Mouse (Mus musculus) embryonic facial prominence, embryonic 10.5 days (tissue): ENCODE data around the gene Filip1. TPM values are rescaled to one million over a fixed set of nuclear protein-coding genes. Genes with fewer than 3 reads are reported as not detected.

Source experiments
- DNase-seq: peaks from one replicate; pipeline ENCODE4 v3.0.0-alpha.2; 2017; ENCODE audit warnings: low spot score
- H3K27ac ChIP-seq: fragments of 300-500 bp; sonication (generic); replicated peaks from 2 replicates; pipeline ENCODE4 v1.5.1; 2016; ENCODE audit warnings: mild to moderate bottlenecking
- H3K27me3 ChIP-seq: fragments of 300-500 bp; sonication (generic); replicated peaks from 2 replicates; pipeline ENCODE4 v1.6.1; 2016; ENCODE audit warnings: low read depth, mild to moderate bottlenecking; ENCODE audit not compliant: poor library complexity, severe bottlenecking
- H3K36me3 ChIP-seq: fragments of 300-500 bp; sonication (generic); replicated peaks from 2 replicates; pipeline ENCODE4 v1.6.1; 2016; ENCODE audit warnings: mild to moderate bottlenecking, moderate library complexity
- H3K4me1 ChIP-seq: fragments of 300-500 bp; sonication (generic); 2 replicates; pipeline ENCODE4 v1.6.1; 2016
- H3K4me3 ChIP-seq: fragments of 300-500 bp; sonication (generic); 2 replicates; pipeline ENCODE4 v1.5.1; 2016; ENCODE audit warnings: mild to moderate bottlenecking, moderate library complexity
- H3K9me3 ChIP-seq: fragments of 300-500 bp; sonication (generic); 2 replicates; pipeline ENCODE4 v1.6.1; 2016; ENCODE audit warnings: mild to moderate bottlenecking
- WGBS: fragments of 180-500 bp; shearing (Covaris S2); methylation state at CpG from one replicate; pipeline ENCODE4 v1.1.7; 2016; 5-methylcytosine and 5-hydroxymethylcytosine counted together
- polyA plus RNA-seq: library from polyadenylated mRNA; unstranded; fragments of >200 nt; fragmentation: Nextera tagmentation; extraction: Ambion mirVana; gene quantifications from 2 replicates; pipeline ENCODE4 v1.2.1, GENCODE M21; 2016

Gene Filip1
- polyA plus RNA-seq, 1 experiment from 2014 or later = 2.9 TPM

GRCm38 (mm10) chr9:79932578-79932977, 80.1 kb downstream of the Filip1 start:
- 87% methylated on average over 5 of the region's 5 CpGs for WGBS
- H3K4me1 ChIP-seq = no peaks in the 10 kb centered on the region

GRCm38 (mm10) chr9:79928092-79928491, 84.6 kb downstream of the Filip1 start:
- no peaks in the 10 kb centered on the region for H3K4me1 ChIP-seq
- H3K27ac ChIP-seq = no peak overlapping the region
- WGBS = 90% methylated on average over 3 of the region's 3 CpGs
- H3K27me3 ChIP-seq = no peaks in the 10 kb centered on the region
- H3K36me3 ChIP-seq = no peaks in the 10 kb centered on the region
- H3K9me3 ChIP-seq = no peaks in the 10 kb centered on the region
- DNase-seq = no peak
- H3K4me3 ChIP-seq = no peak overlapping the region

More at GRCm38 (mm10) chr9:79932578-79932977, 80.1 kb downstream of the Filip1 start:
- Histone ChIP-seq H3K36me3 (no peaks in the 10 kb centered on the region), H3K27me3 (no peaks in the 10 kb centered on the region), H3K4me3 (no peak overlapping the region), H3K9me3 (no peaks in the 10 kb centered on the region), H3K27ac (no peak overlapping the region)
- no peak for DNase-seq

GRCm38 (mm10) chr9:79927156-79927870, 85.3 kb downstream of the Filip1 start:
- 92% methylated on average over 21 of the region's 21 CpGs for WGBS
- Histone ChIP-seq H3K4me3 (no peak overlapping the region), H3K9me3 (no peaks in the 10 kb centered on the region), H3K27me3 (no peaks in the 10 kb centered on the region), H3K36me3 (no peaks in the 10 kb centered on the region), H3K27ac (no peak overlapping the region), H3K4me1 (peaks cover 2% of the 10 kb centered on the region)
- no peak for DNase-seq

GRCm38 (mm10) chr9:79926464-79927155, 86.0 kb downstream of the Filip1 start:
- Histone ChIP-seq H3K4me3 (no peak overlapping the region), H3K36me3 (no peaks in the 10 kb centered on the region), H3K27ac (no peak overlapping the region), H3K9me3 (no peaks in the 10 kb centered on the region), H3K27me3 (no peaks in the 10 kb centered on the region), H3K4me1 (peaks cover 9% of the 10 kb centered on the region)
- WGBS = 88% methylated on average over 9 of the region's 9 CpGs
- no peak for DNase-seq

- no peak overlapping the region for H3K27ac ChIP-seq
- no peaks in the 10 kb centered on the region for H3K9me3 ChIP-seq
- no peaks in the 10 kb centered on the region for H3K36me3 ChIP-seq
- peaks cover 9% of the 10 kb centered on the region for H3K4me1 ChIP-seq
- 88% methylated on average over 4 of the region's 4 CpGs for WGBS
- no peak overlapping the region for H3K4me3 ChIP-seq
- no peak for DNase-seq
- H3K27me3 ChIP-seq = no peaks in the 10 kb centered on the region
These were observed 86.7 kb downstream of the Filip1 start for GRCm38 (mm10) chr9:79925950-79926349.

GRCm38 (mm10) chr9:79923262-79923661, 89.4 kb downstream of the Filip1 start:
- Histone ChIP-seq H3K27me3 (no peaks in the 10 kb centered on the region), H3K27ac (no peak overlapping the region), H3K4me3 (no peak overlapping the region), H3K36me3 (no peaks in the 10 kb centered on the region), H3K4me1 (peaks cover 27% of the 10 kb centered on the region), H3K9me3 (no peaks in the 10 kb centered on the region)
- WGBS = 86% methylated on average over 3 of the region's 3 CpGs
- DNase-seq = no peak

GRCm38 (mm10) chr9:79922493-79922760, 90.2 kb downstream of the Filip1 start:
- H3K9me3 ChIP-seq = no peaks in the 10 kb centered on the region
- H3K36me3 ChIP-seq = no peaks in the 10 kb centered on the region
- H3K4me1 ChIP-seq = peaks cover 27% of the 10 kb centered on the region
- no peak for DNase-seq
- no peak overlapping the region for H3K27ac ChIP-seq
- 83% methylated on average over 6 of the region's 6 CpGs for WGBS
- H3K4me3 ChIP-seq = no peak overlapping the region
- H3K27me3 ChIP-seq = no peaks in the 10 kb centered on the region

- Histone ChIP-seq H3K4me1 (peaks cover 27% of the 10 kb centered on the region), H3K36me3 (no peaks in the 10 kb centered on the region), H3K27me3 (no peaks in the 10 kb centered on the region), H3K9me3 (no peaks in the 10 kb centered on the region), H3K27ac (no peak overlapping the region), H3K4me3 (no peak overlapping the region)
- DNase-seq = no peak
- WGBS = 61% methylated on average over 10 of the region's 10 CpGs
These were observed 90.8 kb downstream of the Filip1 start for GRCm38 (mm10) chr9:79921701-79922492.

GRCm38 (mm10) chr9:79920540-79920933, 92.1 kb downstream of the Filip1 start:
- Histone ChIP-seq H3K4me3 (no peak overlapping the region), H3K27ac (no peak overlapping the region)
- WGBS = 75% methylated on average over 5 of the region's 5 CpGs

GRCm38 (mm10) chr9:79919750-79920539, 92.7 kb downstream of the Filip1 start:
- H3K4me3 ChIP-seq = no peak overlapping the region
- DNase-seq = no peak
- H3K4me1 ChIP-seq = peaks cover 27% of the 10 kb centered on the region
- 76% methylated on average over 9 of the region's 9 CpGs for WGBS
- H3K27ac ChIP-seq = no peak overlapping the region; the same call in 1 of the 2 replicates
- no peaks in the 10 kb centered on the region for H3K36me3 ChIP-seq
- H3K9me3 ChIP-seq = no peaks in the 10 kb centered on the region
- H3K27me3 ChIP-seq = no peaks in the 10 kb centered on the region

More at GRCm38 (mm10) chr9:79920540-79920933, 92.1 kb downstream of the Filip1 start:
- DNase-seq = no peak
- no peaks in the 10 kb centered on the region for H3K27me3 ChIP-seq
- H3K9me3 ChIP-seq = no peaks in the 10 kb centered on the region
- peaks cover 27% of the 10 kb centered on the region for H3K4me1 ChIP-seq
- H3K36me3 ChIP-seq = no peaks in the 10 kb centered on the region

GRCm38 (mm10) chr9:79919303-79919721, 93.3 kb downstream of the Filip1 start:
- no peaks in the 10 kb centered on the region for H3K36me3 ChIP-seq
- no peak overlapping the region for H3K4me3 ChIP-seq
- H3K27ac ChIP-seq = no peak overlapping the region
- H3K9me3 ChIP-seq = no peaks in the 10 kb centered on the region
- peaks cover 27% of the 10 kb centered on the region for H3K4me1 ChIP-seq
- WGBS = 81% methylated on average over 7 of the region's 7 CpGs
- DNase-seq = no peak
- no peaks in the 10 kb centered on the region for H3K27me3 ChIP-seq
